Mouse (Mus musculus): ENCODE data around the gene Olfr497.

The Olfr497 gene

DNA sequence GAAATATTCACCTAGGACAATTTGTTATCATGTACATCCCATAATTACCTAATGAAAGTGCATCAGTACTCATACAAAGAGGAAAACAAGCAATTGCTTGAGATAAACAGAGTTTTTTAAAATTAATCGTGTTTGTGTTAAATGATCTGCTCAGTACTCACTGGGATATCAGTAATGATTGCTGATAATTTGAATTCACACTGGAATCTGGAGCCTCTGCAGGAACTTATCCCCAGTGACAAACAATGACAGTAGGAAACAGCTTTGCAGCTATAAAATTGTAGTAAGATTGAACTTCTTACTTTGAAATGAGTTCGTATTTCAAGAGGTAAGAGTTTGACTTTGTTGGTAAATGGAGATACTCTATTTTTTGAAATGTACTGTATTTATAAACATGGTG lies at the start of gene Olfr497:
Gene Olfr497 (plus strand): TSS at position 301 of the 400 bp plus-strand sequence.
- no peak for DNase-seq

DNA sequence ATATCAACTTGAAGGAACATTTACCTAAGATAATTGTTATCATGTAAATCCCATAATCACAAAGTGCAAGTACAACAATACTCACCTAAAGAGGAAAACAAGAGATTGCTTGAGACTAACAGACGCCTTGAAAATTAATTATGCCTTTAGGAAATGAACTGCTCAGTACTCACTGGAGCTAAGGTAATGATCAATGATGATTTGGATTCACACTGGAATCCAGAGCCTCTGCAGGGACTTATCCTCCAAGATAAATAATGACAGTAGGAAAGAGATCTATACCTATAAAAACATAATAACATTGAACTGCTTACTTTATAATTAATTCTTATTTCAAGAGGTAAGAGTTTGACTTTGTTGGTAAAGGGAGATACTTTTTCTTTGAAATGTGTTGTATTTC lies 27.4 kb upstream of the Olfr497 start, which contains the start of gene Olfr495:
Gene Olfr495 (plus strand): TSS at position 301 of the 400 bp plus-strand sequence.
- no peak for DNase-seq

DNA sequence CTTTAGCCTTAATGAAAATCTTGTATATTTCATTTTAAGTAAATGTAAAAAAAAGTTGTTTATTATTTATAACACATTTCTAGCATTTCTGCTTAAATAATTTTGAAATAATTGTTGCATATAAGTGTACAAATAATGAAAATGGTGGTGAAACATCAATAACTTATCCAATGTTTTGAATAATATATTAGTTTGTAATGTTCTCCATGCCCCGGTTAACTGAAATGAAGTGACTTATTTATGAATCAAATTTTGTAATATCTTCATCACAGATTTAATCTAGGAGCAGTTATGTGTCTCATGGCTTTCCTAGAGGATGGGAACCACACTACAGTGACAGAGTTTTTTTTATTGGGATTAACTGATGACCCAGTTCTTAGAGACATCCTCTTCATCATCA lies 44.8 kb downstream of the Olfr497 start, which contains the start of gene Olfr498:
Gene Olfr498 (plus strand): TSS at position 301 of the 400 bp plus-strand sequence.
- no peak for DNase-seq
